In the genomic region with DNA sequence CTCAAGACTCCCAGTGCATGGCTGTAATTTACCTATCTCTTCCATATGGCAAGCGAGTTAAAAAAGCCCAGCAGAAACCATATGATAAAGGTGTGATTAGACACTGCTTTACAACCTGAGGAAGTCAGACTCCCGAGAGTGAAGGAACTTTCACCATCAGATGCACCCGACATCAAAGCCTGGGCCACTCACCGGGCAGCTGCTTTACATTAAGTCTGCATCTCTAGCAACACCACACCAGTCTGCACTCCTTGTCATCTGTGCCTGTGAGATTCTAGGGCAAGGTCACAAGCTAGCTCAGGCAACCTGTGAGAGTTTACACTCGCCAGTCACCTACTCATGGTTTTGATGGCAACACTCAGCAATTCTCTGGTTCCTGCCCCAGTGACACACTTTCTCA, we compare ENCODE assay signal across 16 mouse cellular contexts.
"Had no signal": no experiment of that assay in that cellular context is flagged by ENCODE, and none has a peak within 500 bp of the region (broad histone marks: within the 10 kb centered on the region; RNA-seq: fewer than 3 reads in every experiment).

No protein-coding gene starts in this region.

- H3K4me2 ChIP-seq: limb, embryonic 15.5 days; liver, embryonic 12.5 days; lung, embryonic 14.5 days; neural tube, embryonic 13.5 days; stomach, embryonic 15.5 days had no signal

- H3K27me3 ChIP-seq: limb, embryonic 15.5 days; liver, embryonic 12.5 days; megakaryocyte, embryonic 14.5 days; stomach, embryonic 15.5 days had no signal

- H3K36me3 ChIP-seq: limb, embryonic 15.5 days; liver, embryonic 12.5 days; neural tube, embryonic 13.5 days; stomach, embryonic 15.5 days had no signal

- DNase-seq: kidney, adult 11 months; kidney, adult 9 months; kidney, postnatal 10 days; kidney, postnatal 4 days; lung, embryonic 14.5 days; lung, postnatal 10 days; midbrain, embryonic 14.5 days; right cerebral cortex, postnatal 14 days; thymus, postnatal 36 days had no signal

- H3K27ac ChIP-seq: layer of hippocampus, adult 2 months; limb, embryonic 15.5 days; liver, embryonic 12.5 days; macrophage; neural tube, embryonic 13.5 days; stomach, embryonic 15.5 days had no signal

- H3K9ac ChIP-seq: limb, embryonic 15.5 days; liver, embryonic 12.5 days; lung, embryonic 14.5 days; neural tube, embryonic 13.5 days; stomach, embryonic 15.5 days had no signal

- H3K4me1 ChIP-seq: liver, embryonic 12.5 days; stomach, embryonic 15.5 days had no signal

- H3K4me3 ChIP-seq: layer of hippocampus, adult 2 months; limb, embryonic 15.5 days; liver, embryonic 12.5 days; megakaryocyte, embryonic 14.5 days; neural tube, embryonic 13.5 days; stomach, embryonic 15.5 days had no signal

- H3K9me3 ChIP-seq: limb, embryonic 15.5 days; liver, embryonic 12.5 days; neural tube, embryonic 13.5 days; stomach, embryonic 15.5 days had no signal

- ATAC-seq: liver, embryonic 12.5 days had no signal
